Mouse (Mus musculus): ENCODE measurements around the gene Ring1. TPM values are rescaled to one million over a fixed set of nuclear protein-coding genes. Genes with fewer than 3 reads are reported as not detected.
A peak's percentile ranks its signal among the peaks of the same experiment; 100 is the strongest.
"Not testable (repeated sequence)": the region's sequence is repeated elsewhere in the genome, so short reads cannot be mapped to it uniquely, and the experiment has no call there.

The Ring1 gene
- total RNA-seq, 2 experiments from 2014 or later, result 10.1 to 12.3 TPM

DNA sequence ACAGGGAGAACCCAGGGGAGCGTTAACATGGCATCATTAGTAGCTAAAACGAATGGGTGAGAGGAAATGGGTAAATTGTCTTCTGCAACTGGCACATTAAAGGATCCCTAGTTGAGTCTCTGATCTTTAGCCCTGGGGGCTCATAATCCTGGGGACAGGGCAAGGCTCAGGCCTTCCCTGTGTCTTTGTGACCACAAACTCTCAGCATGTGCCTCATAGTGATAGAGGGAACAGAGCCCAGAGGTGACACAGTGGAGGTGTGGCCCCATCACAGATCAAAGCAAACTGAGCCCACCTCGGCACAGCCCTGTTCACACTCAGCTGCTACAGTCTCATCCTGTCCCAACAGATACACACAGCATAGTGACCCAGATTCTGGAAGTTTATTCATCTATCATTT, 28.8 kb downstream of the Ring1 start:
- DNase-seq, result no peak

- no peak for DNase-seq
Measured at GRCm38 (mm10) chr17:33994959-33995358, 29.5 kb downstream of the Ring1 start.

GRCm38 (mm10) chr17:33991788-33992664, 32.5 kb downstream of the Ring1 start:
- DNase-seq, result no peak

DNA sequence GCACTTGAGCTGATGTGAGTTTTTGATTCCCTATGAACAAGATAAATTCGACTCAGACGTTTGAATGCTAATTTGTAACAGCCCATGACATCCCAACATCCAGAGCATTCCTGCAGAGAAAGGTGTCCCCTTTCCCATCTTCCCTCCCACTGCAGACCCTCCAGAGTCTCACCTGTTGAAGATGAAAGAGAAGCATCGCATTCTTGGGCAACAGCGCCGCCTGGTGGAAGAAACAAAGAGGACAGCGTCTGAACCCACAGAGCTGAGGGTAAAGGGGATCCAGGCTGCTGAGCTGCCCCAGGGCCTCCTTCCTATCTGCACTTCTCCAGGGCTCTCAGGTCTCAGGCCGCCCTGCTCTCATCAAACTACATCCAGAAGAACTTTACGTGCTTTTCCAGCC, 42.3 kb downstream of the Ring1 start:
- DNase-seq, result not testable (repeated sequence)

DNA sequence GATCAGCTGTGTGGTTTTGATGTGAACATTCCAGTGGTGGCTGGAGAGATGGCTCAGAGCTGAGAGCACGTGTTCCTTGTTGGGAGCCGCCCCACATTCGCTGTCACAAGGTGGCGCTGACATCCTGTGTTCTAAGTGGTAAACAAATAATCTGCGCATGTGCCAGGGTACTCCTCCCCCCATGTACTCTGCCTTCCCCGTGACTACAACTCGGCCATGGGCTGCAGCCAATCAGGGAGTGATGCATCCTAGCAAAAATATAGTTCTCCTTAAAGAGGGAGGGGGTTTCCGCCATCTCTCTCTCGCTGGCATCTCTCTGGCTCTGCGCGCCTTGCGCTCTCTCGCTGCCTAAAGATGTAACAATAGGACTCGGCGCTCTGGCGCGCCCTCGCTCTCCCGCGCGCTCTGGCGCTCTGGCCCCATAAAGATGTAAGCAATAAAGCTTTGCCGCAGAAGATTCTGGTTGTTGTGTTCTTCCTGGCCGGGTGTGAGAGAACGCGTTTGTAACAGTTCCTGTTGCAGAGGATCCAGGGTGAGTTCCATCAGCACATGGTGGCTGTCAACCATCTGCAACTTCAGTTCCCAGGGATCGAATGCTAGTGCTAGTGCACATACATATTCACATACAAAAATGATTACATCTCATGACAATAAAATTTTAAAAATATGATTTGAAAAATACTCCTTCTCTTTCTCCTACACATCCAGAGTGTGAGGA, 43.1 kb downstream of the Ring1 start:
- DNase-seq, result peak; percentile 86

GRCm38 (mm10) chr17:33980181-33981035, 44.1 kb downstream of the Ring1 start:
- no peak for DNase-seq

GRCm38 (mm10) chr17:33979512-33980050, 44.9 kb downstream of the Ring1 start:
- DNase-seq, result no peak

DNA sequence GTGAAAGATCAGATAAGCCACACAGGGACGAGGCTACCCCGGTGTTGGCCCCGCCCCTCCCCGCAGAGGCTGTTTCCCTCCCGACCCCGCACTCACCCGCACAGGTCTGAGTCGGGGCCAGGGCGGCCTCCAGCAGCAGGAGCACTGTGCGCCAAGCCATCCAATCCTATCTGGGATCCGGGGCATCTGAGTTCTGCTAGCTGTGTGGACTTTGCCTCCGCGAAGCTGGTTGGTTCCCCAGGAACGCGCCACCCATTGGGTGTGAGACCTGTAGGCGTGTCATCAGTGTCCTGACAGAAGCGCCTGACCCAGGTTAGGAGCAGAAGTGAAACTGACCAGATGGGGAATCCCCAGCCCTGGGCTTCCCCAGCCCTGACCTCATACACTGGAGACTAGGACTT, 45.8 kb downstream of the Ring1 start:
- DNase-seq, result peak; percentile 82

DNA sequence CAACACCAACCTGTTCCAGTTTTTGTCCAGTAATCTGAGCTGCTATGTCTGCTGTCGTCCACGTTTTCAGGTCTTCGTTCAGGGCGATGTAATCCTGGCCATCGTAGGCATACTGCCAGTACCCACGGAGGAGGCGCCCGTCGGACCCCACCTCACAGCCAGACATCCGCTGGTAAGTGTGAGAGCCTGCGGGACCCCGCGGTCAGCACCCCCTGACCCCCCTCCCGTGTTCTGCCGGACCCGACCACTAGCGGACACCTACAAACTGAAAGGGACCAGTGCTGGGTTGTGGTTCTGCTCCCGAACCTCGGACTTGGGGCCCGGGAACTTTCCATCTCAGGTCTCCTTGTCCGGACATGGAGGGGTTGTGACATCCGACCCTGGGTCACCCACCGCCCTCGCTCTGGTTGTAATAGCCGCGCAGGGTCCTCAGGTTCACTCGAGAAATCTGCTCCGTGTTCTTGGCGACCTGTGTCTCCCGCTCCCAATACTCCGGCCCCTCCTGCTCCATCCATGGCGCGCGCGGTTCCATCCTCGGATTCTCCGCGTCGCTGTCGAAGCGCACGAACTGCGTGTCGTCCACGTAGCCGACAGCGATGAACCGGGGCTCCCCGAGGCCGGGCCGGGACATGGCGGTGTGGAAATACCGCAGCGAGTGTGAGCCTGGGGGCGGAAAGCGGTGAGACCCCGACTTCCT, 46.5 kb downstream of the Ring1 start:
- no peak for DNase-seq

GRCm38 (mm10) chr17:33973572-33973971, 50.9 kb downstream of the Ring1 start:
- no peak for DNase-seq

- DNase-seq, result no peak
Measured at GRCm38 (mm10) chr17:33972691-33973090, 51.8 kb downstream of the Ring1 start.

Small RNAs within 50 kb of the gene (microRNA-seq; reads per million reads assigned to microRNA genes)
- 0 to 0.26 reads per million in 2 experiments for gene Mir219a-1 (ENCODE audit: borderline replicate concordance in 2 of 2)
- 0 reads per million in 2 experiments for gene Mir219c (ENCODE audit: borderline replicate concordance in 2 of 2)

Other genes with a start within 250 kb of the Ring1 start
- gene Angptl4, start 242.8 kb downstream of the Ring1 start, total RNA-seq (2021), result 10 to 100 TPM in 1 of 2 experiments, 1 to 10 TPM in 1; 8.1 to 13.3 TPM
- 10 to 100 TPM; 18.5 to 20.7 TPM for gene Kank3, start 214.2 kb downstream of the Ring1 start, total RNA-seq (2021)
- 100 to 1,000 TPM; 538 to 612 TPM for gene Rps28, start 200.1 kb downstream of the Ring1 start, total RNA-seq (2021)
- 100 to 1,000 TPM; 326 to 339 TPM for gene Ndufa7, start 200.1 kb downstream of the Ring1 start, total RNA-seq (2021)
- 10 to 100 TPM; 15.6 to 20.7 TPM for gene Cd320, start 181.6 kb downstream of the Ring1 start, total RNA-seq (2021)
- gene Gm7029, start 150.8 kb downstream of the Ring1 start, total RNA-seq (2021), result not detected
- gene Kifc1, start 134.0 kb downstream of the Ring1 start, total RNA-seq (2021), result 1 to 10 TPM in 1 of 2 experiments, under 1 TPM in 1; 0.95 to 1.0 TPM
- gene Platr17, start 119.5 kb downstream of the Ring1 start, total RNA-seq (2021), result not detected
- gene Daxx, start 115.3 kb downstream of the Ring1 start, total RNA-seq (2021), result 10 to 100 TPM; 10.2 to 11.7 TPM
- 10 to 100 TPM; 31.2 to 41.2 TPM for gene Tapbp, start 108.8 kb downstream of the Ring1 start, total RNA-seq (2021)
- 10 to 100 TPM; 11.1 to 11.3 TPM for gene Zbtb22, start 108.8 kb downstream of the Ring1 start, total RNA-seq (2021)
- 10 to 100 TPM; 27.3 to 28.5 TPM for gene Rgl2, start 95.1 kb downstream of the Ring1 start, total RNA-seq (2021)
- gene Pfdn6, start 84.3 kb downstream of the Ring1 start, total RNA-seq (2021), result 10 to 100 TPM; 52.3 to 55.8 TPM
- gene Wdr46, start 84.0 kb downstream of the Ring1 start, total RNA-seq (2021), result 10 to 100 TPM in 1 of 2 experiments, 1 to 10 TPM in 1; 9.7 to 11.6 TPM
- 1 to 10 TPM; 1.8 to 1.9 TPM for gene B3galt4, start 73.2 kb downstream of the Ring1 start, total RNA-seq (2021)
- gene Vps52, start 68.9 kb downstream of the Ring1 start, total RNA-seq (2021), result 10 to 100 TPM; 27.2 to 28.8 TPM
- 100 to 1,000 TPM; 330 to 347 TPM for gene Rps18, start 68.7 kb downstream of the Ring1 start, total RNA-seq (2021)
- 10 to 100 TPM; 22.8 to 48.2 TPM for gene H2-K1, start 24.3 kb downstream of the Ring1 start, total RNA-seq (2021)
- gene H2-Ke6, start 3.4 kb upstream of the Ring1 start, total RNA-seq (2021), result 10 to 100 TPM; 52.7 to 59.9 TPM
- gene Slc39a7, start 7.0 kb upstream of the Ring1 start, total RNA-seq (2021), result 10 to 100 TPM; 41.5 to 45.7 TPM
- gene Rxrb, start 7.1 kb upstream of the Ring1 start, total RNA-seq (2021), result 10 to 100 TPM; 34.9 to 36.3 TPM
- gene Col11a2, start 14.8 kb upstream of the Ring1 start, total RNA-seq (2021), result 10 to 100 TPM in 1 of 2 experiments, 1 to 10 TPM in 1; 6.5 to 16.7 TPM
- gene H2-Oa, start 67.7 kb upstream of the Ring1 start, total RNA-seq (2021), result not detected
- 1 to 10 TPM; 2.8 to 3.1 TPM for gene H2-DMa, start 94.9 kb upstream of the Ring1 start, total RNA-seq (2021)
- gene Brd2, start 98.0 kb upstream of the Ring1 start, total RNA-seq (2021), result 10 to 100 TPM; 66.7 to 69.1 TPM
- under 1 TPM; 0.28 to 0.67 TPM for gene H2-DMb2, start 118.6 kb upstream of the Ring1 start, total RNA-seq (2021)
- 1 to 10 TPM in 1 of 2 experiments, under 1 TPM in 1; 0.43 to 1.2 TPM for gene H2-DMb1, start 128.4 kb upstream of the Ring1 start, total RNA-seq (2021)
- 1 to 10 TPM; 1.4 to 1.5 TPM for gene Tap1, start 162.9 kb upstream of the Ring1 start, total RNA-seq (2021)
- 1 to 10 TPM; 1.3 to 3.1 TPM for gene Psmb9, start 163.1 kb upstream of the Ring1 start, total RNA-seq (2021)
- 1 to 10 TPM; 2.9 to 4.8 TPM for gene Psmb8, start 173.0 kb upstream of the Ring1 start, total RNA-seq (2021)
- 1 to 10 TPM; 4.3 to 5.1 TPM for gene Tap2, start 178.8 kb upstream of the Ring1 start, total RNA-seq (2021)
- gene H2-Ob, start 214.2 kb upstream of the Ring1 start, total RNA-seq (2021), result under 1 TPM in 1 of 2 experiments, not detected in 1; 0.13 TPM
- gene H2-Ab1, start 233.0 kb upstream of the Ring1 start, total RNA-seq (2021), result 1 to 10 TPM; 2.7 to 3.3 TPM